Mouse (Mus musculus) kidney, adult 9 months (tissue): ENCODE measurements at regions not wholly inside any gene's neighbourhood (a gene's known extent, or its start where the extent isn't known, plus 50 kb on each side); places are given as distances from the start of the nearest gene placed in this dataset.
A peak's percentile ranks its signal among the peaks of the same experiment; 100 is the strongest.

Experiments
- DNase-seq: peaks from one replicate; pipeline ENCODE4 v3.0.0; 2022

- DNase-seq: peak; percentile 69
Observed at GRCm38 (mm10) chr12:25251411-25252171, 154.7 kb upstream of the Id2 start.

- peak; percentile 52 for DNase-seq
Observed at GRCm38 (mm10) chr12:25250881-25251280, 153.9 kb upstream of the Id2 start.

- peak; percentile 79 for DNase-seq
Observed at GRCm38 (mm10) chr12:25248681-25249366, 151.9 kb upstream of the Id2 start.

- no peak for DNase-seq
Observed at GRCm38 (mm10) chr12:25246566-25246965, 149.6 kb upstream of the Id2 start.

- no peak for DNase-seq
Observed at GRCm38 (mm10) chr12:25245661-25246060, 148.7 kb upstream of the Id2 start.

- DNase-seq: no peak
Observed at GRCm38 (mm10) chr12:25245251-25245650, 148.3 kb upstream of the Id2 start.

- DNase-seq: no peak
Observed at GRCm38 (mm10) chr12:25244666-25245065, 147.7 kb upstream of the Id2 start.

GRCm38 (mm10) chr12:25243901-25244300 lies 147.0 kb upstream of the Id2 start:
- no peak for DNase-seq

GRCm38 (mm10) chr12:25242369-25242768 lies 145.4 kb upstream of the Id2 start:
- no peak for DNase-seq

GRCm38 (mm10) chr12:25241675-25242074 lies 144.7 kb upstream of the Id2 start:
- DNase-seq: no peak

GRCm38 (mm10) chr12:25240796-25241195 lies 143.9 kb upstream of the Id2 start:
- no peak for DNase-seq

GRCm38 (mm10) chr12:25240142-25240541 lies 143.2 kb upstream of the Id2 start:
- DNase-seq: no peak

- no peak for DNase-seq
Observed at GRCm38 (mm10) chr12:25235071-25235470, 138.1 kb upstream of the Id2 start.

GRCm38 (mm10) chr12:25234636-25235035 lies 137.7 kb upstream of the Id2 start:
- DNase-seq: no peak

GRCm38 (mm10) chr12:25233027-25233535 lies 136.1 kb upstream of the Id2 start:
- peak; percentile 68 for DNase-seq

GRCm38 (mm10) chr12:25232358-25233026 lies 135.6 kb upstream of the Id2 start:
- no peak for DNase-seq

GRCm38 (mm10) chr12:25228708-25229107 lies 131.8 kb upstream of the Id2 start:
- no peak for DNase-seq

- DNase-seq: no peak
Observed at GRCm38 (mm10) chr12:25227736-25228135, 130.8 kb upstream of the Id2 start.

- DNase-seq: peak; percentile 87
Observed at GRCm38 (mm10) chr12:25224644-25225043, 127.7 kb upstream of the Id2 start.

- DNase-seq: peak; percentile 92
Observed at GRCm38 (mm10) chr12:25224201-25224600, 127.3 kb upstream of the Id2 start.

- DNase-seq: no peak
Observed at GRCm38 (mm10) chr12:25223539-25223938, 126.6 kb upstream of the Id2 start.

- no peak for DNase-seq
Observed at GRCm38 (mm10) chr12:25220780-25221106, 123.8 kb upstream of the Id2 start.

GRCm38 (mm10) chr12:25220096-25220779 lies 123.3 kb upstream of the Id2 start:
- DNase-seq: peak; percentile 95
